Mouse (Mus musculus): ENCODE measurements around the gene Zbtb38.

GRCm38 (mm10) chr9:96728338-96729162 is 24.1 kb downstream of the Zbtb38 start:
- no peak for TF ChIP-seq POLR2A (IDR thresholded peaks at IDR 0.05; ENCODE audit: insufficient read depth, low read length)
- TF ChIP-seq CTCF (IDR thresholded peaks at IDR 0.05; ENCODE audit: low read depth, low read length): no peak
- no peak for TF ChIP-seq EP300 (IDR thresholded peaks at IDR 0.05; ENCODE audit: insufficient read depth, low read depth, low read length)

All from ES-Bruce4 (cell line).